Mouse (Mus musculus): ENCODE data around the gene Jade2. TPM values are rescaled to one million over a fixed set of nuclear protein-coding genes. Genes with fewer than 3 reads are reported as not detected.

Jade2 gene
- polyA plus RNA-seq, 1 experiment from 2014 or later = 1.7 TPM

- Histone ChIP-seq H3K4me1 (replicated peaks; ENCODE audit: control insufficient read depth, insufficient read depth, low read length) (peaks cover 5% of the 10 kb centered on the region; the same call in 1 of the 2 replicates), H3K27me3 (replicated peaks; ENCODE audit: control insufficient read depth, insufficient read depth, low read length) (no peaks in the 10 kb centered on the region), H3K9me3 (ENCODE audit: control insufficient read depth) (no peaks in the 10 kb centered on the region), H3K4me3 (ENCODE audit: low read depth, low read length) (peak overlapping the region; percentile 84), H3K36me3 (ENCODE audit: control insufficient read depth, insufficient read depth) (no peaks in the 10 kb centered on the region), H3K4me2 (replicated peaks; ENCODE audit: low read depth) (peak overlapping the region; percentile 97), H3K27ac (ENCODE audit: low read depth, low read length) (peak overlapping the region; percentile 96), H3K9ac (ENCODE audit: low read depth, low read length) (peak overlapping the region; percentile 81)
- peak; percentile 74 for TF ChIP-seq CTCF (IDR thresholded peaks at IDR 0.05; ENCODE audit: low read depth)
- ATAC-seq = peak; percentile 32
- WGBS = 4% methylated on average over 40 of the region's 42 CpGs
Measured at GRCm38 (mm10) chr11:51854981-51855817, 2.3 kb downstream of the Jade2 start.

- ATAC-seq = no peak
- no peaks in the 10 kb centered on the region for H3K9me3 ChIP-seq (ENCODE audit: control insufficient read depth)
- TF ChIP-seq CTCF (IDR thresholded peaks at IDR 0.05; ENCODE audit: low read depth) = no peak
- H3K9ac ChIP-seq (ENCODE audit: low read depth, low read length) = no peak overlapping the region
- peaks cover 3% of the 10 kb centered on the region; the same call in 1 of the 2 replicates for H3K36me3 ChIP-seq (ENCODE audit: control insufficient read depth, insufficient read depth)
- no peak overlapping the region for H3K4me3 ChIP-seq (ENCODE audit: low read depth, low read length)
- H3K27ac ChIP-seq (ENCODE audit: low read depth, low read length) = no peak overlapping the region
- H3K4me1 ChIP-seq (replicated peaks; ENCODE audit: control insufficient read depth, insufficient read depth, low read length) = no peaks in the 10 kb centered on the region
- H3K27me3 ChIP-seq (replicated peaks; ENCODE audit: control insufficient read depth, insufficient read depth, low read length) = no peaks in the 10 kb centered on the region
- no peak overlapping the region for H3K4me2 ChIP-seq (replicated peaks; ENCODE audit: low read depth)
- 71% methylated on average over 5 of the region's 5 CpGs for WGBS
Measured at GRCm38 (mm10) chr11:51852595-51852994, 4.9 kb downstream of the Jade2 start.

- ATAC-seq = no peak
- no peaks in the 10 kb centered on the region for H3K27me3 ChIP-seq (replicated peaks; ENCODE audit: control insufficient read depth, insufficient read depth, low read length)
- 77% methylated on average over 7 of the region's 7 CpGs for WGBS
Measured at GRCm38 (mm10) chr11:51852091-51852521, 5.3 kb downstream of the Jade2 start.

GRCm38 (mm10) chr11:51850741-51851330 is 6.6 kb downstream of the Jade2 start:
- peaks cover 10% of the 10 kb centered on the region; the same call in 1 of the 2 replicates for H3K36me3 ChIP-seq (ENCODE audit: control insufficient read depth, insufficient read depth)
- no peaks in the 10 kb centered on the region for H3K4me1 ChIP-seq (replicated peaks; ENCODE audit: control insufficient read depth, insufficient read depth, low read length)
- no peak overlapping the region for H3K4me3 ChIP-seq (ENCODE audit: low read depth, low read length)
- no peaks in the 10 kb centered on the region for H3K27me3 ChIP-seq (replicated peaks; ENCODE audit: control insufficient read depth, insufficient read depth, low read length)
- H3K9me3 ChIP-seq (ENCODE audit: control insufficient read depth) = no peaks in the 10 kb centered on the region
- H3K27ac ChIP-seq (ENCODE audit: low read depth, low read length) = no peak overlapping the region
- WGBS = 79% methylated on average over 11 of the region's 11 CpGs
- no peak overlapping the region for H3K9ac ChIP-seq (ENCODE audit: low read depth, low read length)
- ATAC-seq = no peak
- H3K4me2 ChIP-seq (replicated peaks; ENCODE audit: low read depth) = no peak overlapping the region
- TF ChIP-seq CTCF (IDR thresholded peaks at IDR 0.05; ENCODE audit: low read depth) = no peak

More at GRCm38 (mm10) chr11:51852091-51852521, 5.3 kb downstream of the Jade2 start:
- no peak overlapping the region for H3K9ac ChIP-seq (ENCODE audit: low read depth, low read length)
- H3K4me2 ChIP-seq (replicated peaks; ENCODE audit: low read depth) = no peak overlapping the region
- H3K4me1 ChIP-seq (replicated peaks; ENCODE audit: control insufficient read depth, insufficient read depth, low read length) = no peaks in the 10 kb centered on the region
- no peak overlapping the region for H3K27ac ChIP-seq (ENCODE audit: low read depth, low read length)
- peaks cover 5% of the 10 kb centered on the region; the same call in 1 of the 2 replicates for H3K36me3 ChIP-seq (ENCODE audit: control insufficient read depth, insufficient read depth)
- no peak overlapping the region for H3K4me3 ChIP-seq (ENCODE audit: low read depth, low read length)
- no peak for TF ChIP-seq CTCF (IDR thresholded peaks at IDR 0.05; ENCODE audit: low read depth)
- no peaks in the 10 kb centered on the region for H3K9me3 ChIP-seq (ENCODE audit: control insufficient read depth)

- no peak for ATAC-seq
- Histone ChIP-seq H3K27me3 (replicated peaks; ENCODE audit: control insufficient read depth, insufficient read depth, low read length) (no peaks in the 10 kb centered on the region), H3K9me3 (ENCODE audit: control insufficient read depth) (no peaks in the 10 kb centered on the region), H3K9ac (ENCODE audit: low read depth, low read length) (no peak overlapping the region), H3K4me3 (ENCODE audit: low read depth, low read length) (no peak overlapping the region), H3K4me2 (replicated peaks; ENCODE audit: low read depth) (no peak overlapping the region), H3K27ac (ENCODE audit: low read depth, low read length) (no peak overlapping the region), H3K36me3 (ENCODE audit: control insufficient read depth, insufficient read depth) (peaks cover 13% of the 10 kb centered on the region), H3K4me1 (replicated peaks; ENCODE audit: control insufficient read depth, insufficient read depth, low read length) (no peaks in the 10 kb centered on the region)
- TF ChIP-seq CTCF (IDR thresholded peaks at IDR 0.05; ENCODE audit: low read depth) = no peak
- WGBS = 91% methylated on average over 3 of the region's 3 CpGs
Measured at GRCm38 (mm10) chr11:51848324-51848723, 9.1 kb downstream of the Jade2 start.

- no peak overlapping the region for H3K4me3 ChIP-seq (ENCODE audit: low read depth, low read length)
- no peak overlapping the region for H3K9ac ChIP-seq (ENCODE audit: low read depth, low read length)
- 90% methylated on average over 1 of the region's 1 CpGs for WGBS
- no peak for TF ChIP-seq CTCF (IDR thresholded peaks at IDR 0.05; ENCODE audit: low read depth)
- H3K9me3 ChIP-seq (ENCODE audit: control insufficient read depth) = no peaks in the 10 kb centered on the region
- H3K27ac ChIP-seq (ENCODE audit: low read depth, low read length) = no peak overlapping the region
- no peak overlapping the region for H3K4me2 ChIP-seq (replicated peaks; ENCODE audit: low read depth)
- no peaks in the 10 kb centered on the region for H3K4me1 ChIP-seq (replicated peaks; ENCODE audit: control insufficient read depth, insufficient read depth, low read length)
- no peaks in the 10 kb centered on the region for H3K27me3 ChIP-seq (replicated peaks; ENCODE audit: control insufficient read depth, insufficient read depth, low read length)
- ATAC-seq = no peak
- H3K36me3 ChIP-seq (ENCODE audit: control insufficient read depth, insufficient read depth) = peaks cover 15% of the 10 kb centered on the region
Measured at GRCm38 (mm10) chr11:51847902-51848301, 9.6 kb downstream of the Jade2 start.

All from intestine, postnatal 0 days (tissue).